Mouse (Mus musculus) testis, adult 2 months (tissue): ENCODE results near the gene Edn1. TPM values are rescaled to one million over a fixed set of nuclear protein-coding genes. Genes with fewer than 3 reads are reported as not detected.

Experiments used
- H3K27ac ChIP-seq: fragments of 200-500 bp; 2 replicates; pipeline ENCODE4 v1.5.1; 2012; ENCODE audit warnings: low read depth, low read length; ENCODE audit not compliant: control insufficient read depth, insufficient read depth
- H3K27me3 ChIP-seq: fragments of 200-500 bp; 2 replicates; pipeline ENCODE4 v1.6.1; 2012; ENCODE audit warnings: mild to moderate bottlenecking, low read length, moderate library complexity; ENCODE audit not compliant: control insufficient read depth, insufficient read depth
- H3K36me3 ChIP-seq: fragments of 200-500 bp; 2 replicates; pipeline ENCODE4 v1.6.1; 2012; ENCODE audit warnings: mild to moderate bottlenecking, low read length; ENCODE audit not compliant: control insufficient read depth, insufficient read depth
- H3K4me1 ChIP-seq: fragments of 200-500 bp; 2 replicates; pipeline ENCODE4 v1.6.1; 2012; ENCODE audit warnings: low read length; ENCODE audit not compliant: control insufficient read depth, insufficient read depth
- H3K4me3 ChIP-seq: fragments of 200-500 bp; 2 replicates; pipeline ENCODE4 v1.5.1; 2012; ENCODE audit warnings: low read depth, mild to moderate bottlenecking, low read length, moderate library complexity, mixed read lengths; ENCODE audit not compliant: control insufficient read depth
- CTCF ChIP-seq: fragments of 200-500 bp; IDR thresholded peaks from 2 replicates; pipeline ENCODE4 v1.5.1; 2012; ENCODE audit warnings: low read depth, mild to moderate bottlenecking, inconsistent platforms, low read length, moderate library complexity; ENCODE audit not compliant: control insufficient read depth, insufficient read depth, insufficient replicate concordance
- POLR2A ChIP-seq: fragments of 200-500 bp; IDR thresholded peaks from 2 replicates; pipeline ENCODE4 v1.6.1; 2012; ENCODE audit warnings: low read depth, mild to moderate bottlenecking, inconsistent platforms, low read length, moderate library complexity; ENCODE audit not compliant: control insufficient read depth
- polyA plus RNA-seq: library from polyadenylated mRNA; depleted of rRNA; stranded (reverse); fragments of >200 nt; gene quantifications from 2 replicates; pipeline ENCODE4 v1.2.3, GENCODE M21; 2012; rRNA removed

Edn1 gene
- 0.64 and 0.66 TPM in 2 replicates for polyA plus RNA-seq

DNA sequence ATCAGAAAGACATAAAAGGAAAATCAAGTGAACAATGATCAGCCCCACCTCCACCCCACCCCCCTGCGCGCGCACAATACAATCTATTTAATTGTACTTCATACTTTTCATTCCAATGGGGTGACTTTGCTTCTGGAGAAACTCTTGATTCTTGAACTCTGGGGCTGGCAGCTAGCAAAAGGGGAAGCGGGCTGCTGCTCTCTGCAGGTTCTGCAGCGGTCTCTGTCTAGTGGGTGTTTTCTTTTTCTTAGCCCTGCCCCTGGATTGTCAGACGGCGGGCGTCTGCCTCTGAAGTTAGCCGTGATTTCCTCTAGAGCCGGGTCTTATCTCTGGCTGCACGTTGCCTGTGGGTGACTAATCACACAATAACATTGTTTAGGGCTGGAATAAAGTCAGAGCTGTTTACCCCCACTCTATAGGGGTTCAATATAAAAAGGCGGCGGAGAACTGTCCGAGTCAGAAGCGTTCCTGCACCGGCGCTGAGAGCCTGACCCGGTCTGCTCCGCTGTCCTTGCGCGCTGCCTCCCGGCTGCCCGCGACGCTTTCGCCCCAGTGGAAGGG, at the start of gene Edn1:
Gene Edn1, plus strand, starts transcription at position 316 of the 561 bp plus-strand sequence.
- Histone ChIP-seq H3K27ac (no peak within 1 kb of the TSS), H3K27me3 (no peaks in the 10 kb centered on the region; the same call in 1 of the 2 replicates), H3K4me3 (peak within 1 kb of the TSS; percentile 1), H3K4me1 (no peaks in the 10 kb centered on the region; the same call in 1 of the 2 replicates), H3K36me3 (no peaks in the 10 kb centered on the region)
- TF ChIP-seq POLR2A, result 0 out of 2 replicates have a peak, but pooled peaks have one; percentile 10
- no peak for TF ChIP-seq CTCF

GRCm38 (mm10) chr13:42253821-42254220, 47.5 kb upstream of the Edn1 start:
- TF ChIP-seq CTCF (no peak), POLR2A (no peak)
- no peak overlapping the region for H3K27ac ChIP-seq
- H3K4me3 ChIP-seq, result no peak overlapping the region

DNA sequence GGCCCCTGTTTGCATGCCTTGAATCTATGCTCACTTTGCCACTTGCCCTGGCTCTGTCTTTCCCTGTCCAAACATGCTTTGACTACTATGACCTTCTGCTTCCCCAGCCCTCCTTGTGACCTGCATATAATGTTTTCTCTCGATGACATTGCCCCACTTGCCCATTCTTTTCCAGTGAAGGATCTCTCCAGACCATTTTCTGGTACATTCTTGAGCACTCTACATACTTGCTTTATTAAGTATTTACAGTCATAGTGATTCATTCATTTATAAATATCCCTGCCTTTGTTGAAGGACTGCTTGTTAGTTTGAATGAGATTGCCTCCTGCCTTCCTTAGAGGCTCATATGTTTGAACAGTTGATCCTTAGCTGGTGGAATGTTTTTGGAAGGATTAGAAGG, 46.2 kb upstream of the Edn1 start:
- H3K4me3 ChIP-seq, result no peak overlapping the region
- H3K27me3 ChIP-seq, result no peaks in the 10 kb centered on the region
- no peak for TF ChIP-seq CTCF
- no peak overlapping the region for H3K27ac ChIP-seq
- no peaks in the 10 kb centered on the region for H3K4me1 ChIP-seq
- no peaks in the 10 kb centered on the region for H3K36me3 ChIP-seq

More at GRCm38 (mm10) chr13:42253821-42254220, 47.5 kb upstream of the Edn1 start:
- Histone ChIP-seq H3K36me3 (no peaks in the 10 kb centered on the region), H3K27me3 (no peaks in the 10 kb centered on the region), H3K4me1 (no peaks in the 10 kb centered on the region)

DNA sequence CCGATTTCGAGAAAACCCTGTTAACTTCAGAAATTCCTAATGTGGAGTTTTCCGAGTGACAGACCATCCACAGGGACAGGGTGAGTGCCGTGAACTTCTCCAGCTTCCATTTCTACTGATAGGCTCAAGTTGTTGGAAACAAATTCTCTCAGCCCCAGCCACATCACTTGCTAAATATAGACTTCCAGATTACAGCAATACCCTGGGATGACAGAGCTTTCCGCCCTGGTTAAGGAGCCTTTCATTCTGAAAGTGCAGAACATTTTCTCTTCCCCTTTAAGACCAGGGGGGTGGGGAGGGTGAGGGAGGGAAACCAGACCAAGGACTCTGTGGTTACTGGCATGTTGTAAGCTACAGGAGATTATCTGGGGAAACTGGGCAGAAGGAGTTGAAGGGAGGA, 42.9 kb upstream of the Edn1 start:
- no peak overlapping the region for H3K4me3 ChIP-seq
- H3K27ac ChIP-seq, result no peak overlapping the region
- no peaks in the 10 kb centered on the region for H3K36me3 ChIP-seq
- H3K4me1 ChIP-seq, result no peaks in the 10 kb centered on the region
- no peaks in the 10 kb centered on the region for H3K27me3 ChIP-seq
- TF ChIP-seq POLR2A (no peak), CTCF (no peak)

DNA sequence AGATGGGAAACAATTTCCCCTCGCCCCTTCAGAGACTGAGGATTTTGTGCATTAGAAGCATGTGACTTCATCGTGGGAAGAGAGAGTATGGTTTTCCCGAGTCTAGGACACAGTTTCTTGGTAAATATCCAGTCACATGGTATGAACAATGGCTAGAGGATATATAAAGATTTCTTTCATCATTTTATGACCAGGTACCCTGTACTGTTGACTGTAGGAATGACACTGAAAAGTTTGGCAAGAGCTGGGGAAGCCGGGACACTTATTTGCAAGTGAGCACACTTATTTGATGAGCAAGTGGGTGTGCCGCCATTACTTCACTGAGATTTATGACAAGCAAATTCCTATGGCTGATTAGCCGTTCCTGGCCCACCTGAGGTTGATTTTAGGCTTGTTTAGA, 40.6 kb upstream of the Edn1 start:
- Histone ChIP-seq H3K36me3 (no peaks in the 10 kb centered on the region), H3K4me3 (no peak overlapping the region), H3K27ac (no peak overlapping the region), H3K4me1 (no peaks in the 10 kb centered on the region), H3K27me3 (no peaks in the 10 kb centered on the region)
- TF ChIP-seq CTCF, result no peak
- TF ChIP-seq POLR2A, result no peak

- H3K4me3 ChIP-seq, result no peak overlapping the region
- H3K4me1 ChIP-seq, result no peaks in the 10 kb centered on the region
- H3K27me3 ChIP-seq, result no peaks in the 10 kb centered on the region
- H3K27ac ChIP-seq, result no peak overlapping the region
- H3K36me3 ChIP-seq, result no peaks in the 10 kb centered on the region
- TF ChIP-seq CTCF (no peak), POLR2A (no peak)
Measured at GRCm38 (mm10) chr13:42270051-42270450, 31.2 kb upstream of the Edn1 start.

- Histone ChIP-seq H3K27ac (no peak overlapping the region), H3K4me1 (0 out of 2 replicates have a peak, but pooled peaks cover 2% of the 10 kb centered on the region), H3K4me3 (no peak overlapping the region), H3K27me3 (no peaks in the 10 kb centered on the region), H3K36me3 (no peaks in the 10 kb centered on the region)
- TF ChIP-seq CTCF, result no peak
- no peak for TF ChIP-seq POLR2A
Measured at GRCm38 (mm10) chr13:42276774-42277454, 24.4 kb upstream of the Edn1 start.
